Mouse (Mus musculus): ENCODE measurements at regions not wholly inside any gene's neighbourhood (a gene's known extent, or its start where the extent isn't known, plus 50 kb on each side); places are given as distances from the start of the nearest gene placed in this dataset.

DNA sequence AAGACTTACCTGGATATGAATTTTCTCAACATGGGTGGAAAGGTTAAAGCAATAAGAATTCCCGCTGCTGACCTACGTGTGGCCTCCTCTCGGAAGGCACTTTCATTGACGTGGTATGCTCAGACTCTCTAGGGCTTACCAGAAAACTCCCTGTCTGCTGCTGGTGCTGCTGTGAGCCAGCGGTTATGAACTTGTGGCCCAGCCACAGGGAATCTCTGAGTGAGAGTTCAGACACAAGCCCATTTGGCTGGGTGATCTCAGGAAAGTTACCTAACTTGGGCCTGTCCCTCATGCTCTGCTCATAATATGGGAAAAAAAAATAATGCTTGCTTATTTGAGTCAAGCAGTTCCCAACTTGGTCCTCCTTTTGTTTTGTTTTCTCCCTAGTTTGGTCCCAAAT, 459.5 kb upstream of the Adamts5 start:
- no peak overlapping the region for H3K4me3 ChIP-seq (ENCODE audit: low read depth, low read length)
- no peaks in the 10 kb centered on the region for H3K36me3 ChIP-seq (ENCODE audit: control insufficient read depth, insufficient read depth, low read length)
- no peak for TF ChIP-seq POLR2A (IDR thresholded peaks at IDR 0.05; ENCODE audit: low read depth, low read length)
- TF ChIP-seq CTCF (IDR thresholded peaks at IDR 0.05; ENCODE audit: extremely low read depth, insufficient read length, insufficient replicate concordance, low read depth, low read length): no peak
- no peak overlapping the region for H3K27ac ChIP-seq (ENCODE audit: insufficient read depth, low read depth, low read length)
- H3K4me1 ChIP-seq (ENCODE audit: control insufficient read depth, insufficient read depth, insufficient read length, low read length): no peaks in the 10 kb centered on the region
- no peaks in the 10 kb centered on the region for H3K27me3 ChIP-seq (ENCODE audit: control insufficient read depth, insufficient read depth, low read length)
- WGBS: 88% methylated on average over 5 of the region's 5 CpGs

DNA sequence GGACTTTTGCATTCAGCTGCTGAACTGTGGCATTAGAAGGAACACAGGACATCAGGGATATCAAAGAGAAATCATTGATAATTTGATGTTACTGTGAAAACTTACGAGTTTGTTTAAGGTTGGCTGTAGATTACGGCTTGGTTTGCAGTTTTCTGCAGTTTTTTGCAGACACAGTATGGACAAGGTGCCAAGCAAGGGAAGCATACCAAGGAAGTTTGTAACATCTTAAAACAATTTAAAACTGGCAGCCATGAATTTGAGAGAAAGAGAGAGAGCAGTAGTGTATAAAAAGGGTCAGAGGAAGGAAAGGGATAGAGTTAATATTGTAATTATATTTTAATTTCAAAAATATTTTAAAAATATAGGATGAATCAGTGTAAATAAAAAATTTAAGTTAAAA, 453.4 kb upstream of the Adamts5 start:
- Histone ChIP-seq H3K27ac (ENCODE audit: insufficient read depth, low read depth, low read length) (no peak overlapping the region), H3K27me3 (ENCODE audit: control insufficient read depth, insufficient read depth, low read length) (no peaks in the 10 kb centered on the region), H3K4me1 (ENCODE audit: control insufficient read depth, insufficient read depth, insufficient read length, low read length) (no peaks in the 10 kb centered on the region), H3K36me3 (ENCODE audit: control insufficient read depth, insufficient read depth, low read length) (no peaks in the 10 kb centered on the region), H3K4me3 (ENCODE audit: low read depth, low read length) (no peak overlapping the region)
- WGBS: 70% methylated on average over 2 of the region's 2 CpGs
- TF ChIP-seq POLR2A (IDR thresholded peaks at IDR 0.05; ENCODE audit: low read depth, low read length): no peak
- TF ChIP-seq CTCF (IDR thresholded peaks at IDR 0.05; ENCODE audit: extremely low read depth, insufficient read length, insufficient replicate concordance, low read depth, low read length): no peak

DNA sequence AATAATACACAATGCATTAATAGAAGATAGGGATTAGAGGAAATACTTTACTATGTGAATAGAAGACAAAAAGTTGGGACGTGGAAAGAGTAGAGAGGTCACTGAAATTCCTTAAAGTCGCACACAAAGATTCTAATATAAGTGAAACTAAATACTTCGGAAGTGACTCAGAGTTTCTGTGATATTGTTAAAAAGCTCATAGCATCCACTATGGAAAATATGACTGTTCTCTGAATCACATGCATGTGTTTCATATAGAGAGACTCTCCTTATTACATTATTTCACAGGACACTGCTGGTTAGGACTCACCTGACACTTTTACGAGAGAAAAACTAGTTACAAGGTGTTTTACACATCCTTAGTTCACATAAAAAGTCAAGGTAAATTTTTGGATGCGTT, 446.1 kb upstream of the Adamts5 start:
- H3K4me3 ChIP-seq (ENCODE audit: low read depth, low read length): no peak overlapping the region
- WGBS: 78% methylated on average over 5 of the region's 5 CpGs
- no peaks in the 10 kb centered on the region for H3K27me3 ChIP-seq (ENCODE audit: control insufficient read depth, insufficient read depth, low read length)
- no peaks in the 10 kb centered on the region for H3K4me1 ChIP-seq (ENCODE audit: control insufficient read depth, insufficient read depth, insufficient read length, low read length)
- H3K27ac ChIP-seq (ENCODE audit: insufficient read depth, low read depth, low read length): no peak overlapping the region
- no peaks in the 10 kb centered on the region for H3K36me3 ChIP-seq (ENCODE audit: control insufficient read depth, insufficient read depth, low read length)
- TF ChIP-seq CTCF (IDR thresholded peaks at IDR 0.05; ENCODE audit: extremely low read depth, insufficient read length, insufficient replicate concordance, low read depth, low read length) (no peak), POLR2A (IDR thresholded peaks at IDR 0.05; ENCODE audit: low read depth, low read length) (no peak)

DNA sequence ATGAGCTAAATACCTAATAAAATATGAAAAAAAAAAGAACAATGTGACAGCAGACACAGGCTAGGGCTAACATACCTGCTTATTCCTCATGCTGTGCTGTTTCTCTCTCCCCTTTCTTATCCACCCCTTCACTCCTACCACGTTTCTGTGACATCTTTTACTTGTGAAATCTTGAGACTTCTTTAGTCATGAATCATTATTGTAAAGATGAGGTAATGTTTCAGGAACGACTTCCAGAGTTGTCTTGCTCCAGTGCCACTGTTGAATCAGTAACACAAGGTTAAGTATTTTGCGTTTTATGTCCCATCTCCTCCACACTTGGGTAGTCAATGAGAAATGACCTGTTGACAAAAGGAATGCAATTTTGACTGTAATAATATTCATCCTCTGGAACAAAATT, 445.3 kb upstream of the Adamts5 start:
- TF ChIP-seq CTCF (IDR thresholded peaks at IDR 0.05; ENCODE audit: extremely low read depth, insufficient read length, insufficient replicate concordance, low read depth, low read length): no peak
- TF ChIP-seq POLR2A (IDR thresholded peaks at IDR 0.05; ENCODE audit: low read depth, low read length): no peak
- H3K27me3 ChIP-seq (ENCODE audit: control insufficient read depth, insufficient read depth, low read length): no peaks in the 10 kb centered on the region
- no peak overlapping the region for H3K27ac ChIP-seq (ENCODE audit: insufficient read depth, low read depth, low read length)
- no peak overlapping the region for H3K4me3 ChIP-seq (ENCODE audit: low read depth, low read length)
- 45% methylated on average over 3 of the region's 3 CpGs for WGBS
- no peaks in the 10 kb centered on the region for H3K4me1 ChIP-seq (ENCODE audit: control insufficient read depth, insufficient read depth, insufficient read length, low read length)
- H3K36me3 ChIP-seq (ENCODE audit: control insufficient read depth, insufficient read depth, low read length): no peaks in the 10 kb centered on the region

DNA sequence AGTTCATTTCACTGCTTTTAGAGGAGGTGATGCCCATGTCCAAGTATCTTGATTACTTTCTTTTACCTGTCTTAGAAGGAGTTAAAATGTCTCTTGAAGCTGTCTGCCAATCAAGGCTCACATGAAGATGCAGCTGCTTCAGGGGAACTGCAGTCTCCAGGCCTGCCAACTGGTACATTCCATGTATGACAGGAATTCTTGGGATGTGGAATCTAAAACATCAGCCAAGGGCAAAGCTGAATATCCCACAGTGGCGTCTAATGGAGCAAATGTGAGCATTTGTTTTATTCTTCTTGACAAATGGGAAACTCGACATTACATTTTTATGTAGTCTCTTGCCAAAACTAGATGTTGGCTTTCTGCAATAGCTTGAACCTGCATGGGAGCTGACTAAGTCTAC, 438.7 kb upstream of the Adamts5 start:
- TF ChIP-seq POLR2A (IDR thresholded peaks at IDR 0.05; ENCODE audit: low read depth, low read length) (no peak), CTCF (IDR thresholded peaks at IDR 0.05; ENCODE audit: extremely low read depth, insufficient read length, insufficient replicate concordance, low read depth, low read length) (no peak)
- no peaks in the 10 kb centered on the region for H3K27me3 ChIP-seq (ENCODE audit: control insufficient read depth, insufficient read depth, low read length)
- H3K36me3 ChIP-seq (ENCODE audit: control insufficient read depth, insufficient read depth, low read length): no peaks in the 10 kb centered on the region
- H3K27ac ChIP-seq (ENCODE audit: insufficient read depth, low read depth, low read length): no peak overlapping the region
- no peak overlapping the region for H3K4me3 ChIP-seq (ENCODE audit: low read depth, low read length)
- WGBS: 72% methylated on average over 2 of the region's 2 CpGs
- no peaks in the 10 kb centered on the region for H3K4me1 ChIP-seq (ENCODE audit: control insufficient read depth, insufficient read depth, insufficient read length, low read length)

DNA sequence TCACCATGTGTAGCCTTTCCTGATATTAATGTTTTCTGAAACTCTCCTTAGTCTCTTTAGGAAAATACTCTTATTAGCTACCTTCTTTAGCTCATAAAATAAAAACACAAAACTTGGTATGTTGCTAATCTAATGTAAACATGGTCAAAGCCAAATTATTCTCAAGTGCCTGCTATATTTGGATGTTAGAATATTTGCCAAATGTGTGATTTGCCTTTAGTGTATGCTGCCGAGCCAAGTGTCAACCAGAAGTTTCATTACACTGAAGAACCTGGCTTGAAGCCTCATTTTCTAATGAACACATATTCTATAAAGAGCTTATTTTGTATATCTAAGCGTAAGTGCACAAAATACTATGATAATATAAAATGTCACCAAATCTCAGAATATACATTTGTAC, 423.8 kb upstream of the Adamts5 start:
- WGBS: 61% methylated on average over 2 of the region's 2 CpGs
- no peak overlapping the region for H3K4me3 ChIP-seq (ENCODE audit: low read depth, low read length)
- H3K27me3 ChIP-seq (ENCODE audit: control insufficient read depth, insufficient read depth, low read length): no peaks in the 10 kb centered on the region
- H3K27ac ChIP-seq (ENCODE audit: insufficient read depth, low read depth, low read length): no peak overlapping the region
- no peak for TF ChIP-seq POLR2A (IDR thresholded peaks at IDR 0.05; ENCODE audit: low read depth, low read length)
- TF ChIP-seq CTCF (IDR thresholded peaks at IDR 0.05; ENCODE audit: extremely low read depth, insufficient read length, insufficient replicate concordance, low read depth, low read length): no peak
- no peaks in the 10 kb centered on the region for H3K4me1 ChIP-seq (ENCODE audit: control insufficient read depth, insufficient read depth, insufficient read length, low read length)
- H3K36me3 ChIP-seq (ENCODE audit: control insufficient read depth, insufficient read depth, low read length): no peaks in the 10 kb centered on the region

DNA sequence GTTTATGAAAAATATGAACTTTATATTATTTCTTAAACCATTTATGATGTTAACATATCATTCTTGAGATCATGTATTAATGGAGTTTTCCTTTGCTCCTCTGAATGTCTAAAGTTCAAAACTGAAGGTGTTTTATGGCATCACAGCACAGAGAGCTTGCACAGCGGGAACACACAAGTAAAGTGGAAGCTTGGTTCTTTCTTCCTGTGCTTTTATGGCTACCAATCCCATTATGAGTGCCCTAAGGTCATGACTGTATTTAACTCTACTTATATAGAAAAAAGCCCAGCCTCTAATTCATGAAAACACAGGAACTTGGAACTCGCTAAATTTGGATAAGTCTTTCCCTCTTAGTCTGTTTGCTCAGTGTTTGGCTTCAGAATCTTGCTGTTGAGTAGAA, 417.3 kb upstream of the Adamts5 start:
- Histone ChIP-seq H3K27ac (ENCODE audit: insufficient read depth, low read depth, low read length) (no peak overlapping the region), H3K36me3 (ENCODE audit: control insufficient read depth, insufficient read depth, low read length) (no peaks in the 10 kb centered on the region), H3K27me3 (ENCODE audit: control insufficient read depth, insufficient read depth, low read length) (no peaks in the 10 kb centered on the region), H3K4me3 (ENCODE audit: low read depth, low read length) (no peak overlapping the region), H3K4me1 (ENCODE audit: control insufficient read depth, insufficient read depth, insufficient read length, low read length) (no peaks in the 10 kb centered on the region)
- WGBS: 28% methylated on average over 2 of the region's 2 CpGs
- no peak for TF ChIP-seq POLR2A (IDR thresholded peaks at IDR 0.05; ENCODE audit: low read depth, low read length)
- TF ChIP-seq CTCF (IDR thresholded peaks at IDR 0.05; ENCODE audit: extremely low read depth, insufficient read length, insufficient replicate concordance, low read depth, low read length): no peak

DNA sequence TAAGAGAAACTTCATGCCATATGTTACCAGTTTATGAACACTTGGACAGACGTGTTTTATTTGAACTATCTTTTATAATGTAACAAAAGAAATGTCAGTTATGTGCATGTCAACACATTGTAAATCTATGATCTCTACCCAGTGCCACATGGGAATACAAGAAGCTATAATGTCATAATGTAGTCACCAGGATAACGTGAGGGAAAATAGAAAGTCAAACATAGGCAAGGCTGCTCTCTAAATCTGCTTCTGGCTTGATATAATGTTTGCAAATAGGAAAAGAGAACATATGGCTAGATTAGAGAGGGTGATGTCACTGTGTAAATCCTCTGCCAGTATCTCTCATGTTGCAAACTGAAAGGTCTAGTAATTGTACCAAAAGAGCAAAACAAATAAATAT, 408.1 kb upstream of the Adamts5 start:
- no peaks in the 10 kb centered on the region for H3K36me3 ChIP-seq (ENCODE audit: control insufficient read depth, insufficient read depth, low read length)
- H3K4me1 ChIP-seq (ENCODE audit: control insufficient read depth, insufficient read depth, insufficient read length, low read length): no peaks in the 10 kb centered on the region
- no peak for TF ChIP-seq POLR2A (IDR thresholded peaks at IDR 0.05; ENCODE audit: low read depth, low read length)
- TF ChIP-seq CTCF (IDR thresholded peaks at IDR 0.05; ENCODE audit: extremely low read depth, insufficient read length, insufficient replicate concordance, low read depth, low read length): no peak
- H3K4me3 ChIP-seq (ENCODE audit: low read depth, low read length): no peak overlapping the region
- no peak overlapping the region for H3K27ac ChIP-seq (ENCODE audit: insufficient read depth, low read depth, low read length)
- WGBS: 56% methylated on average over 2 of the region's 2 CpGs
- H3K27me3 ChIP-seq (ENCODE audit: control insufficient read depth, insufficient read depth, low read length): no peaks in the 10 kb centered on the region
